14 mouse cellular contexts compared by ENCODE assay signal in genomic region chr6:99632121-99632980, GRCm38 (mm10). TPM values are rescaled to one million over a fixed set of nuclear protein-coding genes. Genes with fewer than 3 reads are reported as not detected.
A peak's percentile ranks its signal among the peaks of the same experiment; 100 is the strongest.
DNase-seq lines count a peak whose midpoint lies in the region; ATAC-seq and TF ChIP-seq lines count a peak whose summit lies in the region.
"Had no signal": no experiment of that assay in that cellular context is flagged by ENCODE, and none has a peak within 500 bp of the region (broad histone marks: within the 10 kb centered on the region; RNA-seq: fewer than 3 reads in every experiment).

No protein-coding gene starts in this region.

- intact Hi-C loops in gastrocnemius, adult 2 months (cut with DNase I), result no loop called here
- intact Hi-C loops in heart, postnatal 14 days (cut with DNase I), result no loop called here

- peak overlapping the region; percentile 57 for H3K27ac ChIP-seq in gastrocnemius, adult 2 months
- H3K27ac ChIP-seq in midbrain, embryonic 11.5 days (ENCODE audit: low read depth, low read length), result no peak overlapping the region
- no peak overlapping the region for H3K27ac ChIP-seq in midbrain, embryonic 15.5 days
- H3K27ac ChIP-seq: forebrain, embryonic 13.5 days; midbrain, embryonic 12.5 days had no signal

- 0 out of 2 replicates have a peak, but pooled peaks cover 3% of the 10 kb centered on the region for H3K4me1 ChIP-seq in midbrain, embryonic 11.5 days (ENCODE audit: control insufficient read depth, insufficient read depth, low read length)
- peaks cover 16% of the 10 kb centered on the region for H3K4me1 ChIP-seq in midbrain, embryonic 15.5 days

- no peak overlapping the region for H3K4me3 ChIP-seq in gastrocnemius, adult 2 months
- no peak overlapping the region for H3K4me3 ChIP-seq in midbrain, embryonic 11.5 days (ENCODE audit: low read depth, low read length)
- H3K4me3 ChIP-seq in midbrain, embryonic 15.5 days, result no peak overlapping the region
- H3K4me3 ChIP-seq: forebrain, embryonic 13.5 days; midbrain, embryonic 12.5 days had no signal

- TF ChIP-seq CTCF in gastrocnemius, adult 2 months (IDR thresholded peaks at IDR 0.05), result no peak

- no peaks in the 10 kb centered on the region for H3K36me3 ChIP-seq in midbrain, embryonic 11.5 days (ENCODE audit: control insufficient read depth, insufficient read depth, low read length)
- no peaks in the 10 kb centered on the region for H3K36me3 ChIP-seq in midbrain, embryonic 15.5 days (replicated peaks)

- no peak overlapping the region for H3K9ac ChIP-seq in midbrain, embryonic 11.5 days (ENCODE audit: low read length)
- H3K9ac ChIP-seq in midbrain, embryonic 15.5 days, result no peak overlapping the region
- H3K9ac ChIP-seq: forebrain, embryonic 13.5 days; midbrain, embryonic 12.5 days had no signal

- no peaks in the 10 kb centered on the region for H3K27me3 ChIP-seq in midbrain, embryonic 11.5 days (ENCODE audit: control insufficient read depth, insufficient read depth, low read length)
- H3K27me3 ChIP-seq in midbrain, embryonic 15.5 days (replicated peaks), result no peaks in the 10 kb centered on the region
- H3K27me3 ChIP-seq: forebrain, embryonic 13.5 days; midbrain, embryonic 12.5 days had no signal

- no peak for ATAC-seq in midbrain, embryonic 11.5 days (ENCODE audit: low FRiP score)
- ATAC-seq in midbrain, embryonic 15.5 days (replicated peaks), result no peak
- ATAC-seq: forebrain, embryonic 13.5 days; intestine, embryonic 16.5 days had no signal

- H3K4me2 ChIP-seq in midbrain, embryonic 11.5 days, result no peak overlapping the region
- no peak overlapping the region for H3K4me2 ChIP-seq in midbrain, embryonic 15.5 days
- H3K4me2 ChIP-seq: forebrain, embryonic 13.5 days; midbrain, embryonic 12.5 days had no signal

- H3K9me3 ChIP-seq in midbrain, embryonic 11.5 days (ENCODE audit: control insufficient read depth, low read length), result no peaks in the 10 kb centered on the region
- H3K9me3 ChIP-seq in midbrain, embryonic 15.5 days, result no peaks in the 10 kb centered on the region
- H3K9me3 ChIP-seq: forebrain, embryonic 13.5 days; midbrain, embryonic 12.5 days had no signal

- 91% methylated on average over 32 of the region's 32 CpGs for WGBS in midbrain, embryonic 11.5 days
- 90% methylated on average over 32 of the region's 32 CpGs for WGBS in midbrain, embryonic 15.5 days

- peak; percentile 63 for DNase-seq in gastrocnemius, adult 2 months
- DNase-seq in gastrocnemius, postnatal 10 days, result no peak
- DNase-seq in midbrain, embryonic 11.5 days (ENCODE audit: low spot score, missing footprints), result peak; percentile 73
- DNase-seq in heart, postnatal 14 days, result peak; percentile 32 to 40
- DNase-seq in skeletal muscle tissue, adult 2 months (ENCODE audit: low read depth, low spot score), result peak; percentile 70
- no peak for DNase-seq in spleen, postnatal 10 days (ENCODE audit: low spot score in 2 of 2)
- DNase-seq: cerebellum, adult 11 months; kidney, postnatal 36 days; right cerebral cortex, postnatal 25 days had no signal

RNA-seq across cellular contexts. Expression of gene Eif4e3, which starts 34.2 kb away (rescaled TPM):
- 10 to 100 TPM; 23.5 to 29.4 TPM for total RNA-seq in gastrocnemius, adult 2 months (2021)
- total RNA-seq in gastrocnemius, postnatal 10 days (2021), result 10 to 100 TPM; 14.6 to 14.8 TPM
- polyA plus RNA-seq in midbrain, embryonic 11.5 days (2014; fragmentation: Nextera tagmentation; extraction: Ambion mirVana), result 16.2 and 17.5 TPM in 2 replicates
- polyA plus RNA-seq in midbrain, embryonic 15.5 days (2015; fragmentation: Nextera tagmentation; extraction: Ambion mirVana), result 8.6 TPM in 2 replicates
- total RNA-seq in heart, postnatal 14 days (2021), result 10 to 100 TPM; 32.5 to 34.2 TPM
- total RNA-seq: MEL had no signal

RNA-seq across cellular contexts. Expression of gene Gm20696, which starts 34.2 kb away (rescaled TPM):
- 1 to 10 TPM; 1.2 to 1.3 TPM for total RNA-seq in gastrocnemius, adult 2 months (2021)
- 1 to 10 TPM; 2.0 to 3.9 TPM for total RNA-seq in gastrocnemius, postnatal 10 days (2021)
- 2.5 and 3.4 TPM in 2 replicates for polyA plus RNA-seq in midbrain, embryonic 11.5 days (2014; fragmentation: Nextera tagmentation; extraction: Ambion mirVana)
- 2.9 and 4.7 TPM in 2 replicates for polyA plus RNA-seq in midbrain, embryonic 15.5 days (2015; fragmentation: Nextera tagmentation; extraction: Ambion mirVana)
- 1 to 10 TPM; 2.3 to 3.2 TPM for total RNA-seq in heart, postnatal 14 days (2021)

Comparison
In these comparisons a context has a peak if more than half of its experiments do, and no peak if none do; other contexts are left out.
1. DNase-seq: peak in gastrocnemius, adult 2 months (single experiment), midbrain, embryonic 11.5 days (single experiment), heart, postnatal 14 days (2 of 2) and skeletal muscle tissue, adult 2 months (single experiment); none in gastrocnemius, postnatal 10 days (single experiment) and spleen, postnatal 10 days (0 of 2).